8 mouse cellular contexts compared by ENCODE assay signal in the genomic region with DNA sequence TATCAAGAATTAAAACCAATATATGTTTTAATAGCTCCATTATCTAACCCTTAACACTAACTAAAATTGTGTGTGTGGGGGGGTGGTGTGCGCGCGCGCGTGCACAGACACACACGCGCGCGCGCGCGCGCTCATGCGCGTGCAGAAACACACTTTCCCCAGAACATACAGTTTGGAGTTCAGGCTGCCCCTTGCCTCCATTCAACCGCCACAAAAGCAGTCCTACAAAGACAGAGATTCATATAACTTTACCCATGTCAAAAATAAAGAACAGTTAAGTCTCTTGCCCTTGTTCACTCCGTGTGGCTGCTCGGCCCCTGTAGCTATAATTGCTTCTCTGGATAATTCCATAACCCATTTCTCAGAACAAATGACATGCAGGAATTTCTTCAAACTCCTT. TPM values are rescaled to one million over a fixed set of nuclear protein-coding genes. Genes with fewer than 3 reads are reported as not detected.
DNase-seq lines count a peak whose midpoint lies in the region; ATAC-seq and TF ChIP-seq lines count a peak whose summit lies in the region.

No protein-coding gene starts in this region.

- no peaks in the 10 kb centered on the region for H3K9me3 ChIP-seq in MEL (replicated peaks; ENCODE audit: insufficient read depth, low read length)
- H3K9me3 ChIP-seq in forebrain, embryonic 16.5 days (ENCODE audit: control insufficient read depth, low read length) = no peaks in the 10 kb centered on the region
- H3K9me3 ChIP-seq in limb, embryonic 10.5 days (replicated peaks) = no peaks in the 10 kb centered on the region
- no peaks in the 10 kb centered on the region for H3K9me3 ChIP-seq in midbrain, embryonic 15.5 days

- TF ChIP-seq CTCF in MEL (IDR thresholded peaks at IDR 0.05 in 2 of 3, conservative IDR thresholded peaks at IDR 0.05 in 1 of 3; ENCODE audit: control insufficient read depth in 1 of 3, insufficient read depth in 1 of 3, low read depth in 2 of 3, low read length in 3 of 3, poor library complexity in 1 of 3, severe bottlenecking in 1 of 3) = no peak

- H3K4me2 ChIP-seq in forebrain, embryonic 16.5 days (ENCODE audit: low read length) = peak overlapping the region; percentile 69
- peak overlapping the region; percentile 67 for H3K4me2 ChIP-seq in midbrain, embryonic 15.5 days

- no peak for TF ChIP-seq EP300 in MEL (IDR thresholded peaks at IDR 0.05; ENCODE audit: low read depth in 1 of 2, low read length in 2 of 2)

- no peaks in the 10 kb centered on the region for H3K79me2 ChIP-seq in MEL (ENCODE audit: control insufficient read depth, insufficient read depth, low read length, poor library complexity)

- no peaks in the 10 kb centered on the region for H3K27me3 ChIP-seq in MEL (ENCODE audit: control insufficient read depth in 1 of 2, insufficient read depth in 2 of 2, low read length in 2 of 2)
- H3K27me3 ChIP-seq in forebrain, embryonic 16.5 days (replicated peaks; ENCODE audit: control insufficient read depth, insufficient read depth, low read length) = no peaks in the 10 kb centered on the region
- H3K27me3 ChIP-seq in limb, embryonic 10.5 days (ENCODE audit: low read depth, poor library complexity, severe bottlenecking) = peaks cover 16% of the 10 kb centered on the region; the same call in 1 of the 2 replicates
- H3K27me3 ChIP-seq in midbrain, embryonic 15.5 days (replicated peaks) = no peaks in the 10 kb centered on the region

- TF ChIP-seq RAD21 in MEL (IDR thresholded peaks at IDR 0.05; ENCODE audit: low read depth, low read length) = no peak

- no peak overlapping the region for H3K27ac ChIP-seq in MEL (ENCODE audit: control insufficient read depth, low read depth, low read length)
- H3K27ac ChIP-seq in forebrain, embryonic 16.5 days (ENCODE audit: low read length) = no peak overlapping the region
- H3K27ac ChIP-seq in limb, embryonic 10.5 days = peak overlapping the region; percentile 81
- H3K27ac ChIP-seq in midbrain, embryonic 15.5 days = no peak overlapping the region

- peaks cover 0 to 6% of the 10 kb centered on the region in 2 experiments; a peak in 2 of 4 replicates for H3K36me3 ChIP-seq in MEL (ENCODE audit: control insufficient read depth in 1 of 2, insufficient read depth in 2 of 2, low read length in 2 of 2)
- no peaks in the 10 kb centered on the region for H3K36me3 ChIP-seq in forebrain, embryonic 16.5 days (ENCODE audit: control insufficient read depth, insufficient read depth)
- peaks cover 12% of the 10 kb centered on the region; the same call in 1 of the 2 replicates for H3K36me3 ChIP-seq in limb, embryonic 10.5 days
- H3K36me3 ChIP-seq in midbrain, embryonic 15.5 days (replicated peaks) = no peaks in the 10 kb centered on the region

- no peaks in the 10 kb centered on the region; a peak in 1 of 4 replicates for H3K4me1 ChIP-seq in MEL (ENCODE audit: control insufficient read depth in 1 of 2, insufficient read depth in 2 of 2, low read length in 2 of 2)
- H3K4me1 ChIP-seq in forebrain, embryonic 16.5 days (replicated peaks; ENCODE audit: control insufficient read depth, insufficient read depth, low read length) = no peaks in the 10 kb centered on the region
- peaks cover 15% of the 10 kb centered on the region for H3K4me1 ChIP-seq in limb, embryonic 10.5 days
- H3K4me1 ChIP-seq in midbrain, embryonic 15.5 days = no peaks in the 10 kb centered on the region

- TF ChIP-seq POLR2A in MEL (IDR thresholded peaks at IDR 0.05; ENCODE audit: control insufficient read depth in 1 of 2, insufficient read depth in 1 of 2, low read depth in 1 of 2, low read length in 2 of 2, poor library complexity in 1 of 2) = no peak

- WGBS in forebrain, embryonic 16.5 days = 26% methylated on average over 18 of the region's 18 CpGs
- WGBS in limb, embryonic 10.5 days = 23% methylated on average over 18 of the region's 18 CpGs
- 20% methylated on average over 18 of the region's 18 CpGs for WGBS in midbrain, embryonic 15.5 days

- H3K4me3 ChIP-seq in MEL (ENCODE audit: control insufficient read depth in 1 of 2, insufficient read depth in 1 of 2, low read depth in 2 of 2, low read length in 2 of 2) = peak overlapping the region; percentile 42 to 58
- peak overlapping the region; percentile 57 for H3K4me3 ChIP-seq in forebrain, embryonic 16.5 days (replicated peaks; ENCODE audit: low read length)
- peak overlapping the region; percentile 61 for H3K4me3 ChIP-seq in limb, embryonic 10.5 days
- peak overlapping the region; percentile 48 for H3K4me3 ChIP-seq in midbrain, embryonic 15.5 days

- no peak overlapping the region; the same call in 1 of the 2 replicates for H3K9ac ChIP-seq in MEL (ENCODE audit: control insufficient read depth, low read depth, low read length, poor library complexity, severe bottlenecking)
- H3K9ac ChIP-seq in forebrain, embryonic 16.5 days (replicated peaks; ENCODE audit: low read depth, low read length) = no peak overlapping the region; the same call in 1 of the 2 replicates
- peak overlapping the region; percentile 46 for H3K9ac ChIP-seq in midbrain, embryonic 15.5 days

- DNase-seq in heart, adult 11 months = peak; percentile 66
- no peak for DNase-seq in heart, adult 8-10 months (ENCODE audit: low spot score)
- no peak for DNase-seq in MEL (ENCODE audit: low read depth, low spot score)
- DNase-seq in limb, embryonic 10.5 days (ENCODE audit: low spot score) = peak; percentile 30
- DNase-seq in T-cell, adult 2 months (ENCODE audit: low spot score) = no peak

- ATAC-seq in forebrain, embryonic 16.5 days = no peak; the same call in 1 of the 2 replicates
- peak; percentile 62 for ATAC-seq in midbrain, embryonic 15.5 days (replicated peaks)
- ATAC-seq in cerebellum, adult (ENCODE audit: insufficient number of reproducible peaks, low FRiP score, low TSS enrichment) = no peak

TF ChIP-seq in MEL, 35 proteins besides CTCF, POLR2A, EP300 and RAD21:
- TF ChIP-seq TCF12 (IDR thresholded peaks at IDR 0.05; ENCODE audit: low read depth, low read length) (no peak), NRF1 (IDR thresholded peaks at IDR 0.05; ENCODE audit: insufficient read depth, low read depth, low read length, poor library complexity, severe bottlenecking) (no peak), USF1 (IDR thresholded peaks at IDR 0.05; ENCODE audit: low read depth, low read length) (no peak), ZC3H11A (IDR thresholded peaks at IDR 0.05; ENCODE audit: low read depth, low read length) (no peak), MYC (IDR thresholded peaks at IDR 0.05; ENCODE audit: low read depth, low read length) (no peak), ZMIZ1 (IDR thresholded peaks at IDR 0.05; ENCODE audit: low read depth, low read length) (no peak), ZKSCAN1 (IDR thresholded peaks at IDR 0.05; ENCODE audit: low read depth, low read length) (no peak), TBP (IDR thresholded peaks at IDR 0.05; ENCODE audit: low read depth, low read length) (no peak), CHD2 (IDR thresholded peaks at IDR 0.05; ENCODE audit: low read length) (no peak), MAX (IDR thresholded peaks at IDR 0.05; ENCODE audit: low read length) (no peak), RCOR1 (IDR thresholded peaks at IDR 0.05; ENCODE audit: low read depth, low read length) (no peak), MXI1 (IDR thresholded peaks at IDR 0.05; ENCODE audit: low read depth, low read length) (no peak), USF2 (IDR thresholded peaks at IDR 0.05; ENCODE audit: borderline replicate concordance in 1 of 2, insufficient read depth in 1 of 2, low read depth in 1 of 2, low read length in 2 of 2) (no peak), POLR2AphosphoS5 (IDR thresholded peaks at IDR 0.05; ENCODE audit: borderline replicate concordance, low read depth, low read length) (no peak), TAL1 (IDR thresholded peaks at IDR 0.05; ENCODE audit: low read length) (no peak), SIN3A (IDR thresholded peaks at IDR 0.05; ENCODE audit: low read length) (no peak), ZNF384 (IDR thresholded peaks at IDR 0.05; ENCODE audit: low read depth, low read length) (no peak)

RNA-seq across cellular contexts. Expression of a gene that starts 0.7 kb away (rescaled TPM):
- total RNA-seq in heart, adult 8-10 months (2022) = 1 to 10 TPM; 7.8 to 9.9 (median 8.7) TPM
- 1.7 and 2.3 TPM in 2 replicates for total RNA-seq in MEL (2012; rRNA removed)
- under 1 TPM in 1 of 2 experiments, not detected in 1; 0.84 TPM for polyA plus RNA-seq in MEL (2012; ENCODE audit: insufficient read depth in 1 of 2, insufficient read length in 2 of 2, low read depth in 1 of 2, low replicate concordance in 2 of 2, missing spikeins in 1 of 2)
- polyA plus RNA-seq in forebrain, embryonic 16.5 days (2015; fragmentation: Nextera tagmentation; extraction: Ambion mirVana) = 119 and 173 TPM in 2 replicates
- 279 and 327 TPM in 2 replicates for polyA plus RNA-seq in limb, embryonic 10.5 days (2016; fragmentation: Nextera tagmentation; extraction: Ambion mirVana)
- polyA plus RNA-seq in midbrain, embryonic 15.5 days (2015; fragmentation: Nextera tagmentation; extraction: Ambion mirVana) = 130 and 136 TPM in 2 replicates

Comparison
In these comparisons a context has a peak if more than half of its experiments do, and no peak if none do; other contexts are left out.
1. DNase-seq: peak in heart, adult 11 months (single experiment) and limb, embryonic 10.5 days (single experiment); none in heart, adult 8-10 months (single experiment), MEL (single experiment) and T-cell, adult 2 months (single experiment).
2. RNA of a gene that starts 0.7 kb away (polyA plus RNA-seq): 279 to 327 TPM in limb, embryonic 10.5 days, 130 to 136 TPM in midbrain, embryonic 15.5 days and 119 to 173 TPM in forebrain, embryonic 16.5 days; 0.84 TPM in MEL; every median in the first group is over 10 times any median in the second.
3. Peak in every context shown above with its lines, with median percentiles within 50 percentile points of each other: H3K4me3 ChIP-seq.